In genomic region chr6:12493571-12493970, GRCm38 (mm10) we compare ENCODE assay signal across 15 mouse cellular contexts.
"Had no signal": no experiment of that assay in that cellular context is flagged by ENCODE, and none has a peak within 500 bp of the region (broad histone marks: within the 10 kb centered on the region; RNA-seq: fewer than 3 reads in every experiment).

No protein-coding gene starts in this region.

- H3K36me3 ChIP-seq: kidney, embryonic 15.5 days; limb, embryonic 15.5 days; liver, embryonic 13.5 days; midbrain, embryonic 10.5 days; midbrain, embryonic 15.5 days; neural tube, embryonic 13.5 days had no signal

- H3K4me3 ChIP-seq: kidney, embryonic 15.5 days; left cerebral cortex, adult 2 months; limb, embryonic 15.5 days; liver, embryonic 13.5 days; midbrain, embryonic 10.5 days; midbrain, embryonic 15.5 days; neural tube, embryonic 13.5 days had no signal

- ATAC-seq: midbrain, embryonic 15.5 days had no signal

- DNase-seq: kidney, adult 18-20 months; kidney, postnatal 14 days; liver, embryonic 13.5 days; lung, adult 18-20 months; retina, postnatal 1 day; right cerebral cortex, postnatal 4 days; spleen, adult 18-20 months; thymus, adult 18-20 months; thymus, postnatal 14 days had no signal

- H3K27ac ChIP-seq: kidney, embryonic 15.5 days; left cerebral cortex, adult 2 months; limb, embryonic 15.5 days; liver, embryonic 13.5 days; midbrain, embryonic 10.5 days; midbrain, embryonic 15.5 days; neural tube, embryonic 13.5 days had no signal

- H3K27me3 ChIP-seq: kidney, embryonic 15.5 days; limb, embryonic 15.5 days; liver, embryonic 13.5 days; midbrain, embryonic 15.5 days; neural tube, embryonic 13.5 days had no signal

- H3K4me1 ChIP-seq: kidney, embryonic 15.5 days; limb, embryonic 15.5 days; liver, embryonic 13.5 days; midbrain, embryonic 10.5 days; midbrain, embryonic 15.5 days had no signal

- H3K9me3 ChIP-seq: kidney, embryonic 15.5 days; limb, embryonic 15.5 days; liver, embryonic 13.5 days; midbrain, embryonic 10.5 days; midbrain, embryonic 15.5 days; neural tube, embryonic 13.5 days had no signal

- H3K9ac ChIP-seq: kidney, embryonic 15.5 days; limb, embryonic 15.5 days; liver, embryonic 13.5 days; midbrain, embryonic 15.5 days; neural tube, embryonic 13.5 days had no signal

- H3K4me2 ChIP-seq: kidney, embryonic 15.5 days; limb, embryonic 15.5 days; liver, embryonic 13.5 days; midbrain, embryonic 15.5 days; neural tube, embryonic 13.5 days had no signal
